Mouse (Mus musculus): ENCODE data around the gene Prpsap1.

Prpsap1 gene

DNA sequence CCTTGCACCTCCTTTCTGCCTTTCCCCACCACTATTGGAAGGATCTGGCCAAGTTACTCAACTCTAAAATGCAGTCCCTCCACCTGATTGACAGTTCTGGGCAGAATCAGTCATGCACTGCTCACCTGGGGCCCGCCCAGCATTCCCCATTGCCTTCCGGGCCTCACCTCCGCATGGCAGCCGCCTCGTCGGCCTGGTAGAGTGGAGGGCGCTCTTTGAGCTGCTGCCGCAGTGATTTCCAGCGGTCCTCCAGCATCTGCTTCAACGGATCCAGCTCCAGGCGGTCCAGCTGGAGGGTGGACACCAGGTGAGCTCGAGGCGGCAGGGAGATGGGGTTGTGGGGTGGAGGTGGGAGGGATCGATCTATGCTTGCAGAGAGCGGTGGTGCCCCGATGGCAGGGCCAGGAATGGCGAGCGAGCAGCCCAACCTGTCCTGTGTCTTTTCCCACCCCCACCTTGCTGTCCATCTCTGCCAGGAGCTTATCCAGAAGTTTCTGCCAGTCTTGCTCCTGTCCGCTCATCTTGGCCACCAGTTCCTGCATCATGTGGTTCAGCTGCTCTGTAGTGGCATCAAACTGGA is 47.6 kb downstream of the Prpsap1 start:
- no peak for DNase-seq (ENCODE audit: extremely low spot score, low read depth, low spot score)

DNA sequence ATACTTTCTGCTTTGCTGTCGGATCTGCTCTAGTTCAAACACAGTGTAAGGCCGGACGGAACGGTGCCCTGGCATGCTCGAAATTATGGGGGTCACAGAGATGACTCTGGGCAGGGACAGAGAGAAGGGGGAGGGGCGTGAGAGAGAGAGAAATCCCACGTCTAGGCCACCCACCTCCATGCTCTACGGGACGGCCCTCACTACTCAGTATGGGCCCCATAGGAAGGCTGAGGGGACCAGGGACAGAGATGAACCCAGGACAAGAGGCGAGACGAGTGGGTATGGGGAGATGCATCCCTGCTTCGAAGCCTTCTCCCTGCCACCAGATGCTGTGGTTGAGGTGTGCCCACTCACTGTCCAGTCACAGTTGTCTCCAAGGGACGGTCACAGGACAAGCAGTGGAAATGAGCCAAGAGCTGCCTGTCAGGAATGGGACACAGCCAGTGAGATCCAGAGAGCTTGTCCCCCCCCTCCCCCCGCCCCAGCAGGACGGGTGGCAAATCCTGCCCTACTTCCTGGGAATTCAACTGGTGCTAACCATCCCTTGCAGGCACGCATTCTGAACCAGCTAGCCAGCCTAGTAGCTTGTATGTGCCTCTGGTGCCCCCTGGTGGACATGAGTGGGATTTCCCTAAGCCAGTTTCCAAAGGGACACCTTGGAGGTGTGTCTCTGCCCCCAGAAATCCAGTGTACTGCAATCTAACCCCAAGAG is 48.2 kb downstream of the Prpsap1 start:
- DNase-seq (ENCODE audit: extremely low spot score, low read depth, low spot score) = peak; percentile 86

DNA sequence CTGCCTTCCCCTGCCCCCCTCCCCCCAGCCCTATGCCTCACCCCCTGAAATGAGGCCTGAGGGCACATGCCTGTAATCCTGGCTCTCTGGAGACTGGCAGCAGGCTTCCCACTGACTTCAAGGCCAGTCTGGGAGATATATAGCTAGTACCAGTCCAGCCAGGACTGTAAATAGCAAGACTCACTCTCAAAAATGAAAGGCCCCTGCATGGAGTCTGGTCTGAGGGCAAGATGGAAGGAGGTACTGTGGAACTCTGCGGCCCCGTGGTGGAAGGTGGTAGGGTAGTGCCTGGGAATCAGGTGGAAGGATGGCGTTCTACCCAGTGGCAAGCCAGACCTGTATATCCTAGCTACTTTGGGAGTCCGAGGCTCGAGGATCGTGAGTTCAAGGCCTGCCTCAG is 50.1 kb downstream of the Prpsap1 start:
- no peak for DNase-seq (ENCODE audit: extremely low spot score, low read depth, low spot score)

DNA sequence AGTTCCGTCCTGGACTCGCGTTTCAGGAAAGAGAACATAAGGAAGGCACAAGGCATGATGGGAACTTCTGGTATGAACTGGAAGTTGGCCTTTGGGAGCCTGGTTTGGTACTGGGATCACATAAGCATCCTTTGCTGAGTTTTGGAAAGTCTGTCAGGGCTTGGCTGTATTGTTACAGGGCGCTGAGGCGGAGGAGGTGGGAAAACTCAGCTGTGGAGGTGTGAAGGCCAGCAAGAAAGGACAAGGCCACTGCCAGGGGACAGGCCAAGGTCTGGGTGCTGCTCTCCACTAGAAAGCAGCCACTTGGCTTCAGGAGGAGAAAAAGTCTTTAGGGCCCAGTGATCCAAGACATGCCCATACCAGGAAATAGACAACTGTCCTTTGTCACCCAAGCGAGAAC is 50.7 kb downstream of the Prpsap1 start:
- DNase-seq (ENCODE audit: extremely low spot score, low read depth, low spot score) = no peak

DNA sequence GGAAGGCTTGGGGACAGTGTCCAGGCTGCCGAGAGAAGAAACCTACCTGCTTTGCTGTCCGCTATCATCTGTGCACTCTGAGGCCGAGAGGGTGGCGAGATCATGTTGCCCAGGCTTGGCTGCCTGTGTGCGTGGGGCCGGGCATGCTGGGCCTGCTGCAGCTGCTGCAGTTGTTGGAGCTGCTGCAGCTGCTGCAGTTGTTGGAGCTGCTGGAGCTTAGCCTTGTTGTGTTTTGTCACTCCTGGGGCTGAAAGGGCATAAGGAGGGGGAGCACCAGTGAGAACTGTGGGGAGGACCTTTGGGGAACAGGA is 51.2 kb downstream of the Prpsap1 start:
- DNase-seq (ENCODE audit: extremely low spot score, low read depth, low spot score) = no peak

DNA sequence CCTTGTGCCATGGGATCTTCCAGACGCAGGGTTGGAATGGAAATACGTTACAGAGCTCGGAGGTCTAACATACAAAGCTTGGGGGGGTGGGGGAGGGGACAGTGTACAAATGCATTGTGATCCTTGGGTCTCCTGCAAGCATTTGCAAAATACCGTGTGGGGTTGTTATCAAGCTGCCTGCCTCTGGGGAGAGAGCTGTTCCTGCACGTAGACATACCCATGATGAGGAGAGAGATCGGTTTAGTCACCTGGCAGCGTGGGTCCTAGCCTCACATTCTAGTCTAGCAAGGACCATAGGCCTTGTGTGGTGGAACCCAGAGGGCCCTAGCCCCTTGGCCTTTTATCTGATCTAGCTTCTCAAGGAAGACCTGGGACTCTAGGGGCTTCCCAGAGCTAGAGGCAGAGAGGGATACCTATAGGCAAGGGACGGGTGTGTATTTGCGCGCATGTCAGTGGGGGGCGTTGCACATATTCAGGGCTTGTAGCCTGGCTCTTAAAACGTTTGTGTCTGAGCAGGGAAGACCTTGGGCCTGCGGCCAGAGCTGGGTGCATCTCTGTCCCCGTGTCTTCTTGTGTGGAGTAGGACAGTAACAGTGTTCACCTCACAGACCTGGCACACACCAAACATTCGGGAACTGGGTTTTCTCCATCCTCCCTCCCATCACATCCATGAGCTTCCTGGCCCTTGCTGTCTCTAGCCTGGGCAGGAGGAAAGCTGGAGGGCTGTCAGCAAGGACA is 51.7 kb downstream of the Prpsap1 start:
- DNase-seq (ENCODE audit: extremely low spot score, low read depth, low spot score) = no peak

DNA sequence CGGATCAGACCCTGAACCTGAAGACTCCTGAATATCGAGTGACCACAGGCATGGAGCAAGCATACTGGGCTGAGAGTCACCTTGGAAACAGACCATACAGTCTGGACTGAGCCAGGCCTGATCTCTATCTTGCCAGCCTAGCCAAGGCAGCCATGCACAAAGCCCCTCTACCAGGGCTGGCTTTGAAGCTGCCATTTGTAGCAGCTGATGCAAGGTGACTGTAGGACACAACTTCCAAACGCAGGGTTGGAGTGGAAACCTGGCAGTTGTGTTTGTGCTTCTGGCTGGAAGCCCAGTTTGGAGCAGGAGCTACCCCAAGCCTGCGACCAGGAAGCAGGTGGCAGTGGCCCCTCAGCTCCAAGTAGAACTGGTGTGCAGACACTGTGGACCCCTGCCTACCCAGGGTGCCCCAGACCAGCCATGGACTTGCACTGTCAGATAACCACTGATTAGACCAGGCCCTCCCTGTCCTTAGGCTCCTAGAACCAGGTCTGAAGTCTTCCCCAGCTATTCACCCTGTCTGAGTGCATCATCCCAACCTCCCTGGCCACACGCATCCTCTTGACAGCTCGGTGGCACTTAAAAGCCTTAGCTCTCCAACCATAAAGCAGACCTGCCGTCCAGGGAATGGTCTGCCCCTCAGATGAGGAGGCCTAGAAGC is 53.5 kb downstream of the Prpsap1 start:
- DNase-seq (ENCODE audit: extremely low spot score, low read depth, low spot score) = no peak

DNA sequence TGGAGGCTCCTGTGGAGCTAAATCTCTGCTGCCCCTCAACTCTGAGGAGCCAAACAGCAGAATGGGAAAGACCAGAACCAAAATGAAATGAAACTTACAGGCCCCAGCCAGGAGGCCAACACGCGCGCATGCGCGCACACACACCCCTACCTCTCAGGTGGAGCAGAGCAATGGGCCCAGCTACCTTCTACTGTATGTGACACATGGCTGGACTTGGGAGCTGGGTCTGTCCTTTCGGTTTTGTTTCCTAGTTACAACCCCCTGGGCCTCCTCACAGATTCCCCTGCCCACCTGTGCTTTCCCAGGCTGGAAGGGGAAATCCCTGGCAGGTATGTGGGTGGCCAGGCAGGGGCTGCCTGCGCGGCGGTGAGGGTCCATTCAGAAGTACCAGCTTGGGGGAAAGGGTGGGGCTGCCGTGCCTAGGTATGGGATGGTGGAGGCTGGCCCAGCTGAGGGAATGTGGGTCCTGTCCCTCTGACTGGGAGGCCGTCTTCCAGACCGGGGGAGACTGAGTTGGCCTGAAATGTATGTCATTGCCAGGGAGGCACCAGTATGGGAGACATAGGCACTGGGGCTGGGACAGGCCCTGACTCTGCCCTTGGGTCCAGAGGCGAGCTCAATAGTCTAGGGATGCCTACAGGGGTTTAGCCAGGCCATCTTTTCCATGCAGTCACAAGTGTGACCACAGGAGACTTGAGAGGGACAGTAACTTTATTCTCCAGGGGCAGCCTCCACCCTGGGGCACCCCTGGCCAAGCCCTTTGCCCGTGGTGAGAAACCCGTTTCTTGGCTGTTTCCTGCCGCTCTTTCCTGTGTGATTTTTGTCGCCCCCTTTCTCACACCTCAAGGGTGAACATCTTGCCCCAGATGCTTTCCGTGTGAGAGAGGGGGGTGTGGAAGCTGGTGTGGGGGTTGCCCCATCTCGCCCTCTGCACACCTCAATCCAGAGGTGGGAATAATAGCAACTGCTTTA is 54.4 kb downstream of the Prpsap1 start:
- no peak for DNase-seq (ENCODE audit: extremely low spot score, low read depth, low spot score)

DNA sequence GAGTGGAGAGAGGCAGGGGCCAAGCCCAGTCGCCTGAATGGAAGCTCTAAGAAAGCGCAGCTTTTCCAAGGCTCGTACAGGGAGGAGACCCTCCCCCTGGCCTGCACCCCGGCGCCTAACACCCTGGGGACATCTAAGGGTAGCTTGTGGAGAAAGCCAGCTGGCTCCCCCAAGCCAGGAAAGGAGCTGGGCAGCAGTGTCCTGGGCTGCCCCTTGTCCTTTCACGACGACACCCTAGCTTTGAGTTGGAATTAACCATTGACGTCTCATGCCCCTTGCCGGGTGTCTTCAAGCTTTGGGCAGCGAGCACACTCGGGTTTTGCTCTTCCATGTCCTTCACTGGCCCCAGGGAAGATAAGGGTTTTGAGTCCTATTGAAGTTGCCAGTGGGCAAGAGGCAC is 56.5 kb downstream of the Prpsap1 start:
- DNase-seq (ENCODE audit: extremely low spot score, low read depth, low spot score) = no peak

DNA sequence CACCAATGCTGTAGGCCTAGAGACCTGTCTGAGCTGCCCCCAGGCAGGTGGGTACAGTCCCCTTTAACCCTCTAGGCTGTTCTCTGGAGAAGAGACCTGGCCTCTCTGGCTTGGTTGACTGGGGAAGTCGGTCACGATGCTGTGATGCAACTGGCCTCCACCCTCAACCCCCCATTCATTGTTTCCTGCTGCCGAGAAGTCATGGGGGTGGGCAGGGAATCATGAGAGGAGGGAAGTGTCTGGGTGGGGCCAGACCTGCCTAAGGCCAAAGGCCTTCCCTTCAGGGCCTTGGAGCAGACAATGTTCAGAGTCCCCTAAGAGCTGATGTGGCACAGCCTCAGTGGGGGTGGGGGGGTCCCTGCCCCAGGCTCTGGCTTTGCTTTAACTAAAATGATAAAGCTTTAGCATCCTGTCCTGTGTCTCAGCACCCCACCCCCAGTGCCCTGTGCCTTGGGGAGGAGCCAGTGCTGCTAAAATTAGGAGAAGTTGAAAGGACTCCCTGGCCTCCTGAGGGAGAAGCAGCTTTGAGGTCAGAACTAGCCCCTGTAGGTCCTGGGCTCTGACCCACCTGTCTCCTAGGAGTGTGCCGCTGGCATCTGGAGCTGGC is 57.2 kb downstream of the Prpsap1 start:
- DNase-seq (ENCODE audit: extremely low spot score, low read depth, low spot score) = no peak

DNA sequence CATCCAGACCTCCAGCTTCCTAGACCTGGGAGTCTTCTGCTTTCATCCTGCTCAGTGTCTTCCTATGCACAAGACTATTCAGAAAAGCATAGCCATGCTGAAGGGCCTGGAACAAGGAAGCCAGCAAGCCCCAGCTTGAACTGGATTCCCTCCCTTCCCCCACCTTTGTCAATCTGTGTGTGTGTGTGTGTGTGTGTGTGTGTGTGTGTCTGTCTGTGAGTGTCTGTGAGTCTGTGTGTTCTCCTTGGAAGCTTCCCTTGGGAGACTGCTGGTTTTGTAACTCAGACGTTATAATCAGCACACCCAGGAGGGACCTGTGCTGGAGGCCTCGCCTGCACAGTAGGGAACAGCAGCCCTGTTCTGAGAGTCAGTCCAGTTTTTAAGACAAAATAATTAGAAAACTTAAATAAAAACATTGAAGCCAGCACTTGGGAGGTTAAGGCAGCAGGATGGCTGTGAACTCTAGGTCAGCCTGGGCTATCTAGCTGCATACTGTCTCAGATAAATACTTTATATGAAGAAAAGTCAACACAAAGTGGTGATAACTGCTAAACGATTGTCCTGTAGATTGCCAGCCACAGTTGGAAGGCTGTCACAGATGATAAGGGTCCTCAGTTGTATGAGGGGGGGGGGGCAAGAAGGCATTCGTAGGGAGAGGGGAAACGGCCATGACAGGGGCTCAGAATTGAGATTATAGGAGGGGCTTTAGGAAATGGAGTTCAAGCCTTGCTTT is 57.8 kb downstream of the Prpsap1 start:
- no peak for DNase-seq (ENCODE audit: extremely low spot score, low read depth, low spot score)

DNA sequence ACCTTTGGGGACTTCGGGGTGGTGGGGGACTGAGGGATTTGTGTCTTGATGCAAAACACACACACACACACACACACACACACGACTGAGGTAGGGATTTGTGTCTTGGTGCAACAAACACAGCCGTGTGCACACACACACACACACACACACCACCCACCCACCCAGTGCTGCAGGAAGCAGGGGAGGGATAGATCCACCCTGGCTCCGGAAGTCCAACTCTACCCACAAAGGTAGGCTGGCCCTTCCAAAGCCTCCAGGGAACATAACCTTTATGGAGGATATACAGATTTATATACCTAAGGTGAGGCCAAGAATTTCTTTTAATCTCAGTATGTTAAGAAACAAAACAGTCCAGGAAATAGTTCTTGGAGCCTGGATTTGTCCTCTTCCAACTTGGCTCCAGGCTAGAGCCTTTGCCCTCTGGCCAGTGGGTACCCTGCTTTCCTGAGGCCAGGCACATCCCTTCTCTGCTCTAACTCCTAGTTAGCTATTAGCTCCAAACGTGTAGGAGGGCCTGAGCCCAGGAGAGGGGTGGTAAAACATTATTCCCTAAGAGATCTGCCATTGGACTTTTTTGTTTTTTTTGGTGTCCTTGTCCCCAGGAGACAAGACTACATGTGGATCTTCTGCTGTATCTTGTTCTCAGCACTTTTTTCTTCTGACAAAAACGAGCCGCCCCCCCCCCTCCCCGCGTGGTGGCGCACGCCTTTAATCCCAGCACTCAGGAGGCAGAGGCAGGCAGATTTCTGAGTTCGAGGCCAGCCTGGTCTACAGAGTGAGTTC is 58.8 kb downstream of the Prpsap1 start:
- no peak for DNase-seq (ENCODE audit: extremely low spot score, low read depth, low spot score)

DNA sequence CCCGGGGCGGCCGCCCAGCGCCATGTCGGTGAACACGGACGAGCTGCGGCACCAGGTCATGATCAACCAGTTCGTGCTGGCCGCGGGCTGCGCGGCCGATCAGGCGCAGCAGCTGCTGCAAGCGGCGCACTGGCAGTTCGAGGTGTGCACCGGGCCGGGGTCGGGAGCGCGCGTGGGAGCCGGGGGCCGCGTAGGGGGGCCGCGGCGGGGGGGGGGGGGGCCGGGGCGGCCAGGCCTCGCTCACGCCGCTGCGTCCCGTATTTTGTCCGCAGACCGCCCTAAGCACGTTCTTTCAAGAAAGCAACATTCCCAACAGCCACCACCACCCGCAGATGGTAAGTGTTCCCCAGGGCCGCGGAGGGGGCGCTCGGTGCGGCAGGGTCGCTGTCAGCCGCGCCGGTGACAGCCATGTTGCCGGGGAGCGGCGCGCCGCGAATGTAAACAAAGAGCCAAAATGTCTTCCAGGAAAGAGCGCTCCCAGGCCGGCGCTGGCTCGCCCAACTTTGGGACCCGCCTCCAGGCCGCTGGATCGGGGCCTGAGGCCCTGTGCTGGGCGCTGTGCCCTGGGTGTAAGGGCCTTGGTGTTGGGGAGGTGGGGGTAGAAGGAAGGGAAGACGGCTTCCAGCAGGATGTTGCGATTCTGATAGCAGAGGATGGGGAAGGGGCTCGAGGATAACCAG is 59.6 kb downstream of the Prpsap1 start:
- DNase-seq (ENCODE audit: extremely low spot score, low read depth, low spot score) = no peak

DNA sequence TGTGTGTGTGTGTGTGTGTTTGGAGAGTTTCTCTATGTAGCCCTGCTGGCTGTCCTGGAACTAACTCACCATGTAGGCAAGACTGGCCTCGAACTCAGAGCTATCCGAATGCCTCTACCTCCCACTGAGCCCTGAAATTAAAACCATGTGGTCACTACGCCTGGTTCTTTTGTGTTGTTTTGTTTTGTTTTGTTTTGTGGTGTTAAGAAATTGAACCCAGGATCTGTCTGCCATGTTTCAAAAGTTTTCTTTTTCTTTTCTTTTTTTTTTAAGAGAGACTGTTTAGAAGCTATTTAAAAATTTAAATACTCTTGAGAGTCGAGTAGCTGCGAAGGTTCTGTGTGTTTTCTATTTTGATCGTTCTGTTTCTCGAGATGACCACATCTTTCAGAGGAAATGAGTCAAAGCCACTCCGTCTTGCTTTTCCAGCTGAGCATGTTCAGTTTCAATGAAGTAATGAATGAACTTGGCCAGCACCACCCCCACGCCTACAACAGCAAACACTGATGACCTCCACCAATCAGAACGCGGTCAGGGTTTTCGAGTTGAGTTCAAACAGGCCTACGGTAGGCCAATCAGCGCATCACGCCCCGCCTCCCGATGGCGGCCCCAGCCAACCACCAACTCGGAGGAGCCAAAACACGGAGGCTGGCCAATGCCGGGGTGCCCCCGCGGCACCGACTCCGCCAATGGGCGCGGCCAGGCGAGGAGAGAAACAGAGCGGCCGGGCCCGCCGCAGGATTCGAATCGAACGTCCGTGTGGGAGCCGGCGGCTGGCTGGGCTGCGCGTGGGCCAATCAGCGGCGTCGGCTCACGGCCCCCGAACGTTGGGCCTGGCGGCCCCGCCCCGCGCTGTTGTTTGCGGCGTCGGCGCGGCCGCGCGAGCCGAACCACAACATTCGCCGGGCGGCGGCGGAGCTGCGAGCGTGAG is 60.4 kb downstream of the Prpsap1 start, which contains the start of gene Ubald2:
Gene Ubald2 (plus strand): TSS at position 739 of the 931 bp plus-strand sequence.
- peak; percentile 99 for DNase-seq (ENCODE audit: extremely low spot score, low read depth, low spot score)

DNA sequence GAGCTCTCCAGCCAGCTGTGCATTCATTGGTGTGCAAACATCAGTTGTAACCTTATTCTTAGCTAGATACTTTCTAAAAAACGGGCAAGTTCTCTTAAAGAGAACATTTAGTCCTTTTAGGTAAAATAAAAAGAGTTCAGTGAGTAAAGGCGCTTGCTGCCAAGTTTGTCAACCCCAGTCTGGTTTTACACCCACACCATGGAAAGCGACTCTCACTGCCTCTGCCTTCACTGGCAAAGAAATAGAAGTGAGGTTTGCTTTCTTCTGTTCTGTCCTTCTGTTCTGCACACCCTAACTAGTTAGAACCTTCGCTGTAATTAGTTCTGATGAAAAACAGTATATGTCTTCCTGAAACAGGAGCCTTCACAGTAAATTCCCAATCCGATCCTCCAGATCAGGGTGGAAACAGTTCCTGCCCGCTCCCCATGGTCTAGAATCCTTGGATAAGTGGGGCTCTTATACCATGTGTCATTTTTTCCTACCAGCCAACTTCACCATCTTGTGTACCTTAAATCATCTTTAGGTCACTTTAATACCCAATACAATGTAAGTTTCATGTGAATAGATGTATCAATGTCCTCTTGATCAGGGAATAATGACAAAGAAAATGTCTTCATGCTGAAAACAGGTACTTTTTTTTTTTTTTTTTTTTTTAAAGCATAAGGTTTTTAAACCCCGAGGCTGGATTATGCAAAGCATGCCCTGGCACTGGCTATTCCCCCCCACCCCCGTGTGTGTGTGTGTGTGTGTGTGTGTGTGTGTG is 61.2 kb downstream of the Prpsap1 start:
- no peak for DNase-seq (ENCODE audit: extremely low spot score, low read depth, low spot score)

DNA sequence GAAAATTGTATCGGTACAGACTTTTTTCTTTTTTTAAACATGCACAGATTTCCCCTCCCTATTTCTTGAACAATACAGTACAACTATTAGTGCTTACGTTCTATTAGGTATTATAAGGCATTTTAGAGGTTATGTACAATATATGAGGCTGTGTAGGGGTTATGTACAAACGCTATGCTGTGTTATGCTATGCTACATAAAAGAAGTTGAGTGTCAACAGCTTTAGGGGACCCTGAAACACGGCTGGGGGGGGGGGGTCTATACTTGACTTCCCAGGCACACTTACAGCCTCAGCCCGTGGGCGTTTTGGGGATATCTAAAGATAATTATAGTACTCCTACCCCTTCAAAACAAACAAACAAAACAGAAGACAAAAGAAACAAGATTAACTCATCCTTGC is 61.9 kb downstream of the Prpsap1 start:
- DNase-seq (ENCODE audit: extremely low spot score, low read depth, low spot score) = no peak

Measured in hindlimb bud, embryonic 11.5 days (tissue).